Mouse (Mus musculus) frontal cortex, postnatal 14 days (tissue): ENCODE measurements around the gene Mall.

Experiments
- DNase-seq, 2 experiments: peaks; one replicate each; pipeline ENCODE4 v3.0.0; 2022; ENCODE audit warnings: low spot score in 2 of 2

Mall gene

DNA sequence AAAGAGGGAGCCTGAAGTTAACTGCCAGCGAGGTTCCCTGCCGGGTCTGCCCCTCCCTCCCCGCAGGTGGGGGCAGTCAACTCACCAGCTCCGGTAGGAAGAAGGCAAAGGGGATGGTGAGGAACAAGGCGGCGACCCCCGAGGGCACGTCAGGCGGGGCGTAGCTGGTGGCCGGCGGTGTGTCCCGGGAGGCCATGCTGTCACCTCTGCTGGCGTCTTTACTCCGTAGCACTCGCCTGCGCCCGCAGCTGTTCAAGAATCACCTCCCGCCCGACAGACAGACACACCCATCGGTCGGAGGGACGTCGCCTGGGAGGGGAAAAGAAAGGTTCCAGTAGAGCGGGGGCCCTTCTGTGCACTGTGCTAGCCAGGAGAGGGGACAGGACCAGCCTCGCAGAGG lies at the start of gene Mall:
Gene Mall (minus strand): TSS at position 262 of the 400 bp plus-strand sequence.
- no peak for DNase-seq

DNA sequence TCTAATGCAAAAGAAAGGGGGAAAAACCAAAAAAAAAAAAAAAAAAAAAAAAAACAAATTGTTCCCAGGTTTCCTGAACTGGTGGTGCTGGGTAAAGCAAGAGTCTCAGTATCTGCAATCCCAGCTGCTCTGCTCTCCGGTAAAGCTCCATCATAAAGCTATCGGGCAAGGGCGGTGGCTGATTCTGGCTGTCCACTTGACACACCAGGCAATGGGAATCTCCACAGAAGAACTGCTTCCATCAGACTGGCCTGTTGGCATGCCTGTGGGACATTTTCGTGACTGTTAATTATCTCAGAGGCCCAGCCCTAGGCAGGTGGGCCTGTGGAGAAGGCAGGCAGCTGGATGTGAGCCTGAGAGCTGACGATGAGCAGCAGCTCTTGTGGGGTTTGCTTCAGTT lies 48.7 kb upstream of the Mall start:
- no peak for DNase-seq

DNA sequence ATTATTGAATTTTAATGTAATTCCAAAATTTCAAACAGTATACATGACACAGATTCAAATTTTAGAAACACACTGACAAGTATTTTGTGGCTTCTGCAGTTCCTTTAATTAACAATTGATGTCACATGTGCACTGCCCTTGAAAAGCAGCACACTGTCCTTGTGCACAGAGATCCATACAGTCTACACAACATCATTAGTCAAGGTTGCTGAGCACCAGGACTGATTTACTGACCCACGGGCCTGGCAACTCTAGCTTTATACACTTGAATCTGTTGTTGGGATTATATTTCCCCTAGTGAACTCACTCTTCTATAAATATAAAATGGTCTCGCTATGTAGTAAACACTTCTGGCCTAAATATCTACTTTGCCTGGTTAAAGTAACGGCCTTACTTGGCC lies 45.3 kb upstream of the Mall start:
- DNase-seq = no peak

DNA sequence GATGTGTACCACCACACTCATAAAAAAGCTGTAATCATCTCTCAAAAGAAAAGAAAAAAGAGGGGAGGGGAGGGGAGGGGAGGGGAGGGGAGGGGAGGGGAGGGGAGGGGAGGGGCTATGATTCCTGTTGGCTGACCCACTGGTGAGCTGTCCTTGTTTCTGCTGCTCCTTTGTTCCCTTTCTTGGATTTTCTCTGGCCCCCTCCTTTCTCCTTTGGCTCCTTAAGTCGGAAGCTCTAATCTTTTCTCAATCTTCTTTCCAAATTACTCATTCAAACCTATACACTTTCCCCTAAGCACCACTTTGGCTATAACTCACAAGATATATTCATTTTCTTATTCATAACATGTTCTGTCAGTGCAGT lies 44.8 kb upstream of the Mall start:
- DNase-seq = no peak

- no peak for DNase-seq
Measured at GRCm38 (mm10) chr2:127773938-127774577, 44.3 kb upstream of the Mall start.

- DNase-seq = no peak
Measured at GRCm38 (mm10) chr2:127761587-127761986, 31.9 kb upstream of the Mall start.

- no peak for DNase-seq
Measured at GRCm38 (mm10) chr2:127760429-127761000, 30.8 kb upstream of the Mall start.

GRCm38 (mm10) chr2:127760014-127760413 lies 30.3 kb upstream of the Mall start:
- DNase-seq = no peak

DNA sequence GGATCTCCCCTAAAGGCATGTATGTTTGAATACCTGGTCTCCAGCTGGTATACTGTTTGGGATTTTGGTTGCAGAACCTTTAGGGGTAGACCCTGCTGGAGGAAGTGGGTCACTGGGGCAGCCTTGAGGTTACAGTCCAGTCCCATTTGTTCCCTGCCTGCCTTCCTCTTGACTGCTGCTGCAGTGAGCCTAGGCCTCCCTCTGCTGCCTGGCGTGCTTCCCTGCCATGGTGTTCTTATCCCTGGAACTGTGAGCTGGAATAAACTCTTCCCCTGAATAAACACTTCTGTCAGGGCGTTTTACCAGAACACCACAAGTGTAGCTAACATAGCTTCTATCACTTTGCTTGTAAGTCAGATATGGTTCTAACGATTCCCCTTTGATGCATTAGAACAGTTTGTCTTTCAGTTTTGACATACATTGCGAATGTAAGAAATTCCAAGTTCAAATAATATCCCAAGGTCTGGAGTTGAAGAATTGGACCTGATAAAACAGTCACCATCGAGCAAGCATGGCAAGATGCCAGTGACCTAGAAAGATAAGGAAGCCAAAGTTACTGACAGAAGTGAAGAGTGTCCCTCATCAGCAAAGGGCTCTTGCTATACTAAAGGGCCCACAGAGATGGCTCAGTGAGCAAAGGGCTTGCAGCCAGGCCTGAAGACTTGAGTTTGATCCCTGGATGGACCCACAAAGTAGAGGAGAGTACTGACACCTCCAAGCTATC lies 29.6 kb upstream of the Mall start:
- no peak for DNase-seq

GRCm38 (mm10) chr2:127757171-127757570 lies 27.4 kb upstream of the Mall start:
- DNase-seq = peak; percentile 20 to 40

GRCm38 (mm10) chr2:127754113-127754512 lies 24.4 kb upstream of the Mall start:
- no peak for DNase-seq

GRCm38 (mm10) chr2:127751849-127752610 lies 22.3 kb upstream of the Mall start:
- DNase-seq = no peak

GRCm38 (mm10) chr2:127749376-127749775 lies 19.6 kb upstream of the Mall start:
- no peak for DNase-seq

GRCm38 (mm10) chr2:127748316-127748715 lies 18.6 kb upstream of the Mall start:
- DNase-seq = no peak

- DNase-seq = no peak
Measured at GRCm38 (mm10) chr2:127742637-127743036, 12.9 kb upstream of the Mall start.

GRCm38 (mm10) chr2:127740756-127741519 lies 11.2 kb upstream of the Mall start:
- no peak for DNase-seq

GRCm38 (mm10) chr2:127737885-127738284 lies 8.2 kb upstream of the Mall start:
- no peak for DNase-seq

DNA sequence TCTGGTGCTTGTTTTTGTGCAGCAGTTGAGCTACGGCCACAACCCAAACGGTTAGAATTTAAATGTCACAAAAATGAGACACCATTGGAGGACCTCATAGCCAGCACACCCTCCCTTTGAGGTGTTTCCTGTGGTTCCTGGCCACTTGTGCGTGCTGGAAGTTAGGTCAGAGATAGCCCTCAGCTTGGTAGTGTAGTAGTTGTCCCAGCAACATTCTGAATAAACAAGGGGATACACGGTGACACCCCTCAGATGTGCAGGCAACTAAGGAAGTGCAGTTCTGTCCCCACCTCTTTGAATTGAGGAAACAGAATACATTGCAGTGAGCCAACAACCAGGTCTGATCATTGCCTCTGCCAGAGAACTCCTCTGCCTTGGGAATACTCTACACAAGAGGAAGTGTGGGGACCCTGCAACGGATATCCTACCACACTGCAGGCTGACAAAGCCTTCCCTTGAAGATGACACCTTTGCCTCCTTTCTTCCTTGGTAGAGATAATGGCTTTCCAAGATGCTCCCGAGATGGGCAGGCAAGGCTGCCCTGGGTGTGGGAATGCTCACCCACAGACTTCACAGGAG lies 7.0 kb upstream of the Mall start:
- no peak for DNase-seq

DNA sequence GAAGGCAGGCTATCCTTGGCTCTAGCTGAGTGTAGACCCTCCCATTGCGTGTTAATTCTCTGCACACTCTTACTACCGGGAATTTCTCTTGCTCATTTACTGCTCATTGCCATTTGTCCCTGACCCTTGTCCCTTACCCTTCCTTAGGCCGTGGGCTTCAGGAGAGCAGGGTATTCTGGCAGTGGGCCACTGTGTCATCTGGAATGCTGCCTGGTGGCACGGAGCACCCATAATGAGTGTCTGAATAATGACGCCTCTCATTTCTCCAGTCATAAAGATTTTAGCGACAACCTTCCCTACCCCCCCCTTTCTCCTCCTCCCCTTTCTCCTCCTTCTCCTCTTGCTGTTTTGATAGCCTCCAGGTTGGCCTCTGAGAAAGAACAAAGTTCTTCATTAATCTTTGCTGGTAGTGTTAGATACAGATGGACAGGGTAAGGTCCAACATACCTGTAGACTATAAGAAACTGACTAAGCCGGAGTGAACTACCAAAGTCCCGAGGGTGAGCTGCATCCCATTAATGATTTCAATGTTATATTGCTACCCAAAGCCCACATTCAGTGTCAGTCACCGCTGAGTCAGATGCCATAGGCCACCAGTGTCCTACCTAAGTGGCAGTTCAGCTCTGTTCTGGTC lies 5.9 kb upstream of the Mall start:
- DNase-seq = no peak

GRCm38 (mm10) chr2:127734889-127735288 lies 5.2 kb upstream of the Mall start:
- DNase-seq = no peak
